Mouse (Mus musculus): ENCODE results near the gene Plekha6.

DNA sequence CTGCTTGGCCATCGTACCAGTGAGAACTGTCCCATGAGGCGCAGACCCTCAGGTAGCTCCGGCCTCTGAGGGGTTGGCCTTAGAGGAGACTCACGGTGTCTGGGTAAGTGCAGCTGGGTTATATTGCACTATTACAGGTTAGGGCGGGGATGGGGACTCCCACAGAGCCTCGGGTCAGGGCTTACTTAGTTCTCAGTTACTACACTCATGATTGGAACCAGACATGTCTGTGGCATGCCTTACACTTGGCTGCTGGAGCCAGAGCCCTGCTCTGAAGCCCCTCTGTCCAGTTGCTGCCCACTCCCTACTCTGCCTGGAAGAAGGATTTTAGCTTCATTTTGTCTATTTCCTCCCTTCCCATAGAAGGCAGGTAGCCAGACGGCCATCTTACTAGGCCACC, 49.1 kb downstream of the Plekha6 start:
- no peak for TF ChIP-seq CTCF (IDR thresholded peaks at IDR 0.05; ENCODE audit: low read depth, low read length)
- TF ChIP-seq POLR2AphosphoS5 (IDR thresholded peaks at IDR 0.05; ENCODE audit: insufficient replicate concordance, low read depth, low read length) = no peak
- no peak for TF ChIP-seq GATA1 (IDR thresholded peaks at IDR 0.05; ENCODE audit: borderline replicate concordance, low read length)
- no peak for TF ChIP-seq TAL1 (conservative IDR thresholded peaks at IDR 0.05; ENCODE audit: low read depth, low read length)
- no peak for TF ChIP-seq GATA2 (IDR thresholded peaks at IDR 0.05; ENCODE audit: borderline replicate concordance, low read depth, low read length)

Measured in G1E (cell line).